ENCODE assay signal across 11 mouse cellular contexts in the genomic region with DNA sequence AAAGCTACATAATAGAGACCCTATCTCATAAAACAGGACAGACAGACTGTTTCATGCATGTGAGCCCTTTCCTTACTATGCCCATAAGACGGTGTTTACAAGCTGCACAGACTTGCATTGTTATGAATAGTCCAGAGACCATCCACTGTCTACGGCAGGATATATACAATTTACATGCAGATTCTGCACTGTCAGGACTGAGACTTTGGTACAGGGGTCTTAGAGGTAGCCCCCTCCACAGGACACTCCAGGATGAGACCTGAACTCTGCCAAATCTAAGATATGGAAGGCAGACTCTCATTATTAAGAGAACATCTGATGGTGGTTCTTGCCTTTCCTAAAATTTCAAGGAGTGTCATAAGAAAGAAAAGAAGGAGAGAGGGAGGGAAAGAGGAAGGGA. TPM values are rescaled to one million over a fixed set of nuclear protein-coding genes. Genes with fewer than 3 reads are reported as not detected.
DNase-seq lines count a peak whose midpoint lies in the region; ATAC-seq and TF ChIP-seq lines count a peak whose summit lies in the region.
"Had no signal": no experiment of that assay in that cellular context is flagged by ENCODE, and none has a peak within 500 bp of the region (broad histone marks: within the 10 kb centered on the region; RNA-seq: fewer than 3 reads in every experiment).

No protein-coding gene starts in this region.

- dilution Hi-C loops in CH12.LX (cut with MboI; ENCODE audit: extremely low pct_ligation_motif_present, extremely low pct_unique_long_range_greater_than_20kb, low sequenced_read_pairs), result no loop called here

- no peak overlapping the region for H3K9ac ChIP-seq in heart, embryonic 11.5 days (ENCODE audit: low read depth, low read length)
- H3K9ac ChIP-seq in heart, adult 2 months (ENCODE audit: low read depth, low read length), result no peak overlapping the region
- H3K9ac ChIP-seq in intestine, embryonic 15.5 days, result no peak overlapping the region
- no peak overlapping the region for H3K9ac ChIP-seq in intestine, embryonic 16.5 days (ENCODE audit: low read depth, low read length)
- peak overlapping the region; percentile 32; the same call in 1 of the 2 replicates for H3K9ac ChIP-seq in CH12.LX (ENCODE audit: insufficient read depth, low read depth)
- no peak overlapping the region for H3K9ac ChIP-seq in liver, embryonic 12.5 days
- H3K9ac ChIP-seq: forebrain, postnatal 0 days had no signal

- peaks cover 2% of the 10 kb centered on the region; the same call in 1 of the 2 replicates for H3K79me2 ChIP-seq in heart, adult 2 months (replicated peaks; ENCODE audit: control insufficient read depth, insufficient read depth, low read length)
- H3K79me2 ChIP-seq in CH12.LX (replicated peaks; ENCODE audit: control insufficient read depth, extremely low read depth, insufficient read depth, poor library complexity, severe bottlenecking), result peaks cover 90% of the 10 kb centered on the region

- peaks cover 28% of the 10 kb centered on the region for H3K4me1 ChIP-seq in heart, embryonic 11.5 days (ENCODE audit: control insufficient read depth, insufficient read depth, low read length)
- H3K4me1 ChIP-seq in heart, adult 2 months (ENCODE audit: control insufficient read depth, insufficient read depth, low read length), result peaks cover 18% of the 10 kb centered on the region
- H3K4me1 ChIP-seq in intestine, embryonic 15.5 days (replicated peaks), result peaks cover 8% of the 10 kb centered on the region; the same call in 1 of the 2 replicates
- H3K4me1 ChIP-seq in intestine, embryonic 16.5 days (ENCODE audit: control insufficient read depth, insufficient read depth, low read length), result peaks cover 15% of the 10 kb centered on the region
- peaks cover 4 to 44% of the 10 kb centered on the region in 2 experiments for H3K4me1 ChIP-seq in CH12.LX (ENCODE audit: control insufficient read depth in 1 of 2, insufficient read depth in 2 of 2)
- peaks cover 61% of the 10 kb centered on the region for H3K4me1 ChIP-seq in liver, embryonic 12.5 days

- H3K9me3 ChIP-seq in heart, embryonic 11.5 days (replicated peaks; ENCODE audit: control insufficient read depth, low read length), result no peaks in the 10 kb centered on the region
- no peaks in the 10 kb centered on the region for H3K9me3 ChIP-seq in intestine, embryonic 15.5 days
- H3K9me3 ChIP-seq in intestine, embryonic 16.5 days (ENCODE audit: control insufficient read depth, low read length), result no peaks in the 10 kb centered on the region
- peaks cover 5% of the 10 kb centered on the region for H3K9me3 ChIP-seq in CH12.LX (replicated peaks; ENCODE audit: low read length)
- 0 out of 2 replicates have a peak, but pooled peaks cover 5% of the 10 kb centered on the region for H3K9me3 ChIP-seq in liver, embryonic 12.5 days (replicated peaks)

- TF ChIP-seq POLR2A in heart, adult 2 months (IDR thresholded peaks at IDR 0.05; ENCODE audit: insufficient read depth, low read depth, low read length), result no peak
- no peak for TF ChIP-seq POLR2A in CH12.LX (IDR thresholded peaks at IDR 0.05; ENCODE audit: low read depth, low read length)

- no peak for TF ChIP-seq CTCF in heart, adult 2 months (IDR thresholded peaks at IDR 0.05)
- TF ChIP-seq CTCF in CH12.LX (conservative IDR thresholded peaks at IDR 0.05 in 1 of 2, IDR thresholded peaks at IDR 0.05 in 1 of 2; ENCODE audit: low read depth in 2 of 2, low read length in 2 of 2), result no peak

- H3K4me2 ChIP-seq in heart, embryonic 11.5 days, result peak overlapping the region; percentile 16; the same call in 1 of the 2 replicates
- no peak overlapping the region for H3K4me2 ChIP-seq in intestine, embryonic 15.5 days (replicated peaks)
- H3K4me2 ChIP-seq in intestine, embryonic 16.5 days (ENCODE audit: low read depth, low read length), result no peak overlapping the region
- peak overlapping the region; percentile 88 for H3K4me2 ChIP-seq in CH12.LX (ENCODE audit: insufficient read depth, low read depth, poor library complexity, severe bottlenecking)
- peak overlapping the region; percentile 29; the same call in 1 of the 2 replicates for H3K4me2 ChIP-seq in liver, embryonic 12.5 days

- no peak overlapping the region; the same call in 1 of the 2 replicates for H3K27ac ChIP-seq in heart, embryonic 11.5 days (ENCODE audit: low read depth, low read length)
- no peak overlapping the region for H3K27ac ChIP-seq in heart, adult 2 months
- no peak overlapping the region for H3K27ac ChIP-seq in intestine, embryonic 15.5 days
- no peak overlapping the region for H3K27ac ChIP-seq in intestine, embryonic 16.5 days (ENCODE audit: low read length)
- no peak overlapping the region for H3K27ac ChIP-seq in CH12.LX (ENCODE audit: insufficient read depth, low read depth)
- no peak overlapping the region for H3K27ac ChIP-seq in liver, embryonic 12.5 days
- H3K27ac ChIP-seq: left cerebral cortex, adult 2 months had no signal

- intact Hi-C loops in heart, adult 2 months (cut with DNase I), result no loop called here

- no peaks in the 10 kb centered on the region for H3K36me3 ChIP-seq in heart, embryonic 11.5 days (ENCODE audit: control insufficient read depth, insufficient read depth, low read length)
- peaks cover 18% of the 10 kb centered on the region for H3K36me3 ChIP-seq in heart, adult 2 months (ENCODE audit: control insufficient read depth, insufficient read depth, low read length)
- H3K36me3 ChIP-seq in intestine, embryonic 15.5 days, result no peaks in the 10 kb centered on the region
- H3K36me3 ChIP-seq in intestine, embryonic 16.5 days (ENCODE audit: control insufficient read depth, insufficient read depth, low read length), result no peaks in the 10 kb centered on the region
- H3K36me3 ChIP-seq in CH12.LX (replicated peaks in 1 of 2; ENCODE audit: control insufficient read depth in 1 of 2, insufficient read depth in 1 of 2, low read length in 1 of 2), result peaks cover 7 to 34% of the 10 kb centered on the region in 2 experiments
- H3K36me3 ChIP-seq in liver, embryonic 12.5 days, result peaks cover 3% of the 10 kb centered on the region; the same call in 1 of the 2 replicates

- H3K27me3 ChIP-seq in heart, embryonic 11.5 days (ENCODE audit: control insufficient read depth, insufficient read depth, low read length), result no peaks in the 10 kb centered on the region
- no peaks in the 10 kb centered on the region for H3K27me3 ChIP-seq in heart, adult 2 months (ENCODE audit: control insufficient read depth, insufficient read depth, low read length)
- H3K27me3 ChIP-seq in intestine, embryonic 15.5 days (replicated peaks), result no peaks in the 10 kb centered on the region
- H3K27me3 ChIP-seq in intestine, embryonic 16.5 days (replicated peaks; ENCODE audit: control insufficient read depth, insufficient read depth, low read length), result no peaks in the 10 kb centered on the region
- no peaks in the 10 kb centered on the region for H3K27me3 ChIP-seq in CH12.LX (replicated peaks)
- H3K27me3 ChIP-seq in liver, embryonic 12.5 days (replicated peaks), result no peaks in the 10 kb centered on the region

- no peak overlapping the region for H3K4me3 ChIP-seq in heart, embryonic 11.5 days (ENCODE audit: low read depth, low read length)
- H3K4me3 ChIP-seq in heart, adult 2 months, result no peak overlapping the region
- H3K4me3 ChIP-seq in intestine, embryonic 15.5 days (replicated peaks), result no peak overlapping the region
- no peak overlapping the region for H3K4me3 ChIP-seq in intestine, embryonic 16.5 days (ENCODE audit: low read length)
- H3K4me3 ChIP-seq in CH12.LX (replicated peaks in 1 of 3; ENCODE audit: low read depth in 2 of 3, low read length in 2 of 3, poor library complexity in 1 of 3), result peak overlapping the region in 1 of 3 experiments; percentile 16
- H3K4me3 ChIP-seq in liver, embryonic 12.5 days, result no peak overlapping the region
- H3K4me3 ChIP-seq: left cerebral cortex, adult 2 months had no signal

- no peak for TF ChIP-seq RAD21 in CH12.LX (IDR thresholded peaks at IDR 0.05; ENCODE audit: low read depth, low read length)

- 66% methylated on average over 2 of the region's 2 CpGs for WGBS in heart, embryonic 11.5 days (ENCODE audit: insufficient replicate concordance)
- 45% methylated on average over 2 of the region's 2 CpGs for WGBS in heart, adult 2 months
- 51% methylated on average over 2 of the region's 2 CpGs for WGBS in intestine, embryonic 15.5 days
- WGBS in intestine, embryonic 16.5 days, result 41% methylated on average over 2 of the region's 2 CpGs
- WGBS in liver, embryonic 12.5 days (ENCODE audit: insufficient replicate concordance), result 52% methylated on average over 2 of the region's 2 CpGs

- no peak for TF ChIP-seq EP300 in heart, adult 2 months (IDR thresholded peaks at IDR 0.05; ENCODE audit: insufficient read depth, low read depth, low read length)
- no peak for TF ChIP-seq EP300 in CH12.LX (IDR thresholded peaks at IDR 0.05; ENCODE audit: low read length)

- in situ Hi-C loops in CH12.LX (cut with MboI; ENCODE audit: low pct_ligation_motif_present, low pct_unique_long_range_greater_than_20kb, low sequenced_read_pairs), result no loop called here

- DNase-seq in heart, adult 2 months, result no peak
- DNase-seq in CH12.LX (ENCODE audit: extremely low read depth), result no peak
- no peak for DNase-seq in right cerebral cortex, postnatal 10 days (ENCODE audit: low spot score in 2 of 2)
- no peak for DNase-seq in cerebellum, postnatal 10 days
- DNase-seq: cerebellum, postnatal 14 days had no signal

- ATAC-seq in heart, embryonic 11.5 days (replicated peaks; ENCODE audit: insufficient number of reproducible peaks, low FRiP score, low TSS enrichment), result no peak
- ATAC-seq in intestine, embryonic 15.5 days, result peak; percentile 37; the same call in 1 of the 2 replicates
- no peak for ATAC-seq in intestine, embryonic 16.5 days
- no peak; the same call in 1 of the 2 replicates for ATAC-seq in liver, embryonic 12.5 days
- ATAC-seq: forebrain, postnatal 0 days had no signal

TF ChIP-seq in CH12.LX, 34 proteins besides CTCF, POLR2A, EP300 and RAD21 (continues in another document):
- TF ChIP-seq ETS1 (conservative IDR thresholded peaks at IDR 0.05; ENCODE audit: low read depth, low read length) (no peak), JUN (IDR thresholded peaks at IDR 0.05; ENCODE audit: insufficient read depth, low read depth, low read length) (no peak), SMC3 (IDR thresholded peaks at IDR 0.05; ENCODE audit: low read depth, low read length) (no peak), ZC3H11A (IDR thresholded peaks at IDR 0.05; ENCODE audit: low read depth, low read length) (no peak), HCFC1 (IDR thresholded peaks at IDR 0.05; ENCODE audit: low read depth, low read length) (no peak), BHLHE40 (IDR thresholded peaks at IDR 0.05; ENCODE audit: low read depth, low read length) (no peak)

RNA-seq across cellular contexts. Expression of gene Fbxo11, which starts 6.8 kb away (rescaled TPM):
- polyA plus RNA-seq in heart, embryonic 11.5 days (2014; fragmentation: Nextera tagmentation; extraction: Ambion mirVana), result 17.3 and 17.7 TPM in 2 replicates
- total RNA-seq in heart, adult 2 months (2021), result 10 to 100 TPM; 31.2 to 35.1 TPM
- polyA plus RNA-seq in heart, adult 2 months (2012; rRNA removed), result 13.4 and 27.9 TPM in 2 replicates
- polyA plus RNA-seq in intestine, embryonic 15.5 days (2015; fragmentation: Nextera tagmentation; extraction: Ambion mirVana), result 12.3 and 12.9 TPM in 2 replicates
- polyA plus RNA-seq in intestine, embryonic 16.5 days (2015; fragmentation: Nextera tagmentation; extraction: Ambion mirVana), result 8.0 and 8.3 TPM in 2 replicates
- 32.1 and 37.6 TPM in 2 replicates for total RNA-seq in CH12.LX (2012; rRNA removed)
- 53.9 and 61.0 TPM in 2 replicates for total RNA-seq in CH12.LX (2014; rRNA removed)
- 61.8 and 67.6 TPM in 2 replicates for polyA plus RNA-seq in CH12.LX (2012; ENCODE audit: insufficient read length, low read depth)
- polyA plus RNA-seq in liver, embryonic 12.5 days (2016; fragmentation: Nextera tagmentation; extraction: Ambion mirVana), result 6.2 and 7.0 TPM in 2 replicates

Comparison
In these comparisons a context has a peak if more than half of its experiments do, and no peak if none do; other contexts are left out.
1. H3K4me2 ChIP-seq: peak in heart, embryonic 11.5 days (single experiment), CH12.LX (single experiment) and liver, embryonic 12.5 days (single experiment); none in intestine, embryonic 15.5 days (single experiment) and intestine, embryonic 16.5 days (single experiment).